Mouse (Mus musculus) bone marrow macrophage, adult 2 months (primary cell): ENCODE measurements around the gene Ephb6.

ENCODE experiments used
- CTCF ChIP-seq: IDR thresholded peaks from 2 replicates; pipeline ENCODE4 v1.5.1; 2012; ENCODE audit warnings: low read depth, mild to moderate bottlenecking, low read length, moderate library complexity
- POLR2A ChIP-seq: IDR thresholded peaks from 2 replicates; pipeline ENCODE4 v1.6.1; 2012; ENCODE audit warnings: mild to moderate bottlenecking, low read depth, low read length, borderline replicate concordance

- TF ChIP-seq POLR2A (no peak), CTCF (no peak)
These were observed 36.2 kb upstream of the Ephb6 start for GRCm38 (mm10) chr6:41569078-41569477.
